Mouse (Mus musculus) left cerebral cortex, postnatal 10 days (tissue): ENCODE measurements around the gene Ice2. TPM values are rescaled to one million over a fixed set of nuclear protein-coding genes. Genes with fewer than 3 reads are reported as not detected.

ENCODE experiments used
- DNase-seq, 2 experiments: peaks; one replicate each; pipeline ENCODE4 v3.0.0; 2021 to 2022; ENCODE audit warnings: low spot score in 2 of 2, mixed read lengths in 1 of 2; ENCODE audit errors: extremely low spot score in 1 of 2
- intact Hi-C: fragments of 180-260 bp; cut with DNase I; formaldehyde crosslinking; loops from one replicate; pipeline ENCODE4 v1.15.1; 2025
- total RNA-seq, 2 experiments: library from RNA; stranded (reverse); gene quantifications; 2 replicates each; pipeline ENCODE4 v1.2.3; 2021

The Ice2 gene
- 1 to 10 TPM; 8.3 to 8.9 TPM for total RNA-seq

DNA sequence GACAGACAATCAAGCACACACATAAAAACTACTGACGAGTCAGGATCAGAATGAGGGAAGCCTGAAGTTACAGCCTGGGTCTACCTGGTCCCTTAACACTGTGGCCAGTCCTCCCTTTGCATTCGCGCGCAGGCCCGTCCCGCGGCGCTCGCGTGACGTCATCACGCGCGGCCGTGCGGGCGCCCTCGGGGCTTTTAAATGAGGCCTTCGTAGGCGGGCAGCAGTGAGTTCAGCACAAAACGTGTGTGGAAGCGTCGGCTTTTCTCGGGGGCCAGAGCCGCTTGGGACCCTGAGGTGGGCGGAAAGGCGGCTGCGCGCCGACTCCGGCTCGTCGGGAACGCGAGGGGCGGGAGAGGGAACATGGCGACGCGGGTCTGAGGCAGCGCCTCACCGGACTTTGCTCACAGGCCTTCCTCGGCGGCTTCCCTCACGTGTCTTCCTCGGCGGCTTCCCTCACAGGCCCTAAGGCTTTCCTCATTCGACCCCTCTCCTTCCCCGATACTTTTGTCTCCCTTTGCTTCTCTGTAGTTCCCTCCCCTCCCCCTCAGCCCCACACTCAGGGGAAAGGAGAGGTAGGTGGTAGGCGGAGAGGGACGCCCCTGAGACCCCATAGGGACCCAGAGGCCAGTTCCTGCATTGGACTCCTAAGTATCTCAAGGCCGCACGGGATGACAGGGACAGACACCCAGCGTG lies at the start of gene Ice2:
Ice2 (plus strand) TSS at position 147 of the 693 bp plus-strand sequence.
- DNase-seq = peak; percentile 45 to 82
- intact Hi-C loops = no loop called here

DNA sequence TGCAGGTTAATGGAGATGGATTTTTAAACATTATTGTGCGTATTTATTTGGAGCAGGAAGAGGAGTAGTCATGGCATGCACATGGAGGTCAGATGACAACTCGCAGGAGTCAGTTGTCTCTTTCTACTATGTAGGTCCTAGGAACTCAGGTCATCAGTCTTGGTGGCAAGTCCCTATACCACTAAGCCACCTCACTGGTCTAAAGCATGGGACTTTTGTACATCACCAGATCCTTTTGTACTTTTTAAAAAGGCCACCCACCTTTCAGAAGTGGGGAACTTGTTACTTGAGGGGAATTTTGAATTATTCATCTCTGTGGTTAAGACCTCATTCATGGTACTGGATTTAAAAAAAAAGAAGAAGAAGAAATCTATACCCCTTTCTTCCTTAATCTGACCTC lies 48.2 kb upstream of the Ice2 start:
- intact Hi-C loops = no loop called here
- DNase-seq = no peak

DNA sequence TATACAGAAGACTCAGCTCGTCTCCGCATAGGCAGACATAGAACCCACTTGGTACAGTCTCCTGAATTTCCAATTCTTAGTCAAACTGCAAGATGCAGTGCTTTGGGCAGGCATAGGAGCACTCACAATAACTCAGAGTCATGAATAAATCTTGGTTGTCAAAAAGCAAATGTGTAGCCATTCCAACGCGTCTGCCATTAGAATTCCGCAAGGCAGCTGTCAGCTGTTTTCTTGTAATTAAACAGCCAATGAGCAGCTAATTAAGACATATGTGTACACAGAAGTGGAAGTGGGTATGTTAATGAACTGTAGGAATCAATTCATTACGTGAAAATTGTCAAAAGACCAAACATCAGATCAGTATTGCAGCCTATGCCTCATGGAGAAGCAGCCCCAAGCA lies 43.5 kb upstream of the Ice2 start:
- intact Hi-C loops = no loop called here
- DNase-seq = no peak

DNA sequence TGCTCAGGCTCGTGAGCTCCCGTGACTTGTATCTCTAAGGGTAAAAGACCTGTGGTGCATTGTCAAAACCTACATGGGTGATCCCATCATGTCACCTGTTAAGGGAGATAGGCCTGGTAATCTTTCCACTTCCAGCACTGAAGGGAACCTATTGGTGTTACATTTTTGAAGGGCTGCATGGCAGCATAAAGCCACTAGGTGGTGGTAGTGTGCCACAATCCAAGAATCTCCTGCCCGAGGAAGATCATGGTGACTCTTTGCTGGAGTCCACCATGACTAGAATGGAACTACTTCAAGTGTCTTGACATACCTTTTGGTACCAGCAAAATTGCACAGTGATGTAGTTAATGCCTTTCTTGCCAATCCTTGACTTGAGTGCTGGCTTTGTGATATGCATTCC lies 39.9 kb upstream of the Ice2 start:
- intact Hi-C loops = loop anchor here (2.0 kb wide), 1 partner anchor 123 kb away; no protein-coding TSS in a partner anchor

DNA sequence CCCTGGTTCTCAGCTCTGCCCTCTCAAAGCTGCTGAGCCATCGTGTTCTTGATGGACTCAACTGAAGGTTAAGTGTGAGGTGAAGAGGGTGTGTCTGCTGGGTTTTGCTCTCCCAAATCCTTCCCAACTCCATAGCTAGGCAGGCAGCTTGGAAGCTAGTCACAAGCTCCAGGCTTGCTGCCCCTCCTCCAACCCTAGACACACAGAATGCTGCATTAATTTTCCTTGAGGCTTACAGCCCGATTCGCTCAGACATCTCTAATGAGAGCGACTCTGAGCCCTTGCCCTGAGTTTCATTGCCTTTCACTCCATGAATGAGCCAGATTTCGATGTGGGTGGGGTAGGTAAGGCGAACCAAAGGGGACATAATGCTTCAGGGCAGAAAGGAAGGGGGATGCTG lies 38.9 kb upstream of the Ice2 start:
- intact Hi-C loops = loop anchor here (2.0 kb wide), 1 partner anchor 122 kb away; no protein-coding TSS in a partner anchor
- DNase-seq = no peak

More for the DNA sequence above, 39.9 kb upstream of the Ice2 start:
- DNase-seq = peak in 1 of 2 experiments; percentile 42

DNA sequence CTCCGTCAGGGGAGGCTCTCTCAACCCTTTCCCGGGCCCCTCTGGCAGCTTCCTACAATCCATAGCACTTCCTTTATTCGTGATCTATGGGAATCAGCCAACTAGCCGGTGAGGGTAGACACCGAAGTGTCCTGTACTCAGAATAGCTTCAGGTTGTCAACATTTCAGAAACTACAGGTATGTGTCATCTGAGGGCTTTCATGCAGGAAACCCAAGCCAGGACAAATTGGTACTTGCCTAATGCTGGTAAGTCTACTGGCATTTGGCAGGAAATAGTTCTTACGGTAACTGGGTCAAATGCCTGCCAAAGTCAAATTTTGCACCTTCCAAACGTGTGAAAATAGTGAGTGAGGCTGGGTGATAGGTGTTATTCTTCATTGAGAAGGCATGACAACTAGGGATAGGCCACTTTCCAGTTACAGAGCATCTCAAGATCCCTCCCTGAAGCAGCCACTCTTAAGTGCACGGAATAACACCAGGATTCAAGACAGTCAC lies 35.7 kb upstream of the Ice2 start:
- no peak for DNase-seq
- intact Hi-C loops = no loop called here

DNA sequence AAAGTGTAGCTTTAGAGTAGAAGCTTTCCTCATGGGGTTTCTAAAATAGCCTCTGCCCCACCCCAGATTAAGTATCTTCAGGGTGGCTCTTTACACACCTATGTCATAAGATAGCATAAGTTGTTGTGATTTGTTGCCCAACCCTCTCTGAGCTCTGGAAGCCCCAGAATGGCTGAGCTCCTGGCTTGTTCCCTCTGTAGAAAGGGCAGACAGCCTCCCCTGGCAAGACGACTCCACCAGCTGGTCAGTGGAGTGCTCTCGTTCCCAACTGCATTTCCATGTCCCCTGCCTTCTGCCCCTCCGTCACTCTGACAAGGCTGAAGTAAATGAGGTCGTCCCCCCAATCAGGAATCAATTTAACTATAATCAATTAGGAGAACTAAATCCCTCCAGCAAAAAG lies 34.9 kb upstream of the Ice2 start:
- intact Hi-C loops = no loop called here
- no peak for DNase-seq

DNA sequence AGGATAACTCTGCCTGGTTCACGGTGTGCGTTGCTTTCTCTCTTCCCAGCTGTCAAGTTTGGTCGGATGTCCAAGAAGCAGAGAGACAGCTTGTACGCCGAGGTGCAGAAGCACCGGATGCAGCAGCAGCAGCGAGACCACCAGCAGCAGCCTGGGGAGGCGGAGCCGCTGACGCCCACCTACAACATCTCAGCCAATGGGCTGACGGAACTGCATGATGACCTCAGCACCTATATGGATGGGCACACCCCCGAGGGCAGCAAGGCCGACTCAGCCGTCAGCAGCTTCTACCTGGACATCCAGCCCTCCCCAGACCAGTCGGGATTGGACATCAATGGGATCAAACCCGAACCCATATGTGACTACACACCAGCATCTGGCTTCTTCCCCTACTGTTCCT lies 33.6 kb upstream of the Ice2 start:
- intact Hi-C loops = no loop called here
- DNase-seq = no peak

DNA sequence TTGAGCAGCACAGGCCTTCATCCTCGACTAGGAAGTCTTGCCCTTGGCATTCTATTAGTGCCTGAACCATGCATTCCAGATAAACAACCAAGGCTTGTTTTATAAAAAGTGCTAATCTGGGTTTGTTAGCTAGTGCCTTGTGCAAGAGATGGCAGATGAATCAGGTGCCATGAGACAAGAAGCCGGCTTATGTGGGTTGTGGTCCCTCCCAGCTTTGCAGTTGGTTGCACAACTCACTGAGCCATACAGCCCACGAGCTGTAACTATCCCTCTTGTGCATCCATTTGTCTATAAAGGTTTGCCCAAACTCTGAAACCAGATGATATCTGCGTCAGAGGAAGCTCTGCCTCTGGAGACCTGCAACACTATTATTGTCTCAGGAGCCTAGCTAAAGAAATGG lies 30.7 kb upstream of the Ice2 start:
- no peak for DNase-seq
- intact Hi-C loops = no loop called here

DNA sequence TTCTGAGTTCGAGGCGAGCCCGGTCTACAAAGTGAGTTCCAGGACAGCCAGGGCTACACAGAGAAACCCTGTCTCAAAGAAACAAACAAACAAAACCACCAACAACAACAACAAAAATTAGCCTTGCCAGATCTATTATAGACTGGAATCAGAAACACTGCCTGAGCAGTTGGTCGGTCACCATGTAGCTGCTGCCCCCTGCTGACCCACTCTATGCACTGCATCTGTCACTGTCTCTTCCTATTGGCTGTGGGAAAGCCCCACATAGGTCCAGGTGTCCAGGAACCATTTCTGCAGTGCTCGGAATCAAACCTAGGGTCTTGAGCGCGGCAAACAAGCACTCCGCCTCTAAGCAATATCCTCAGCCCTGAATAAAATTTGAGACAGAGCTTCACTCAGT lies 29.6 kb upstream of the Ice2 start:
- DNase-seq = peak; percentile 22 to 67
- intact Hi-C loops = no loop called here

DNA sequence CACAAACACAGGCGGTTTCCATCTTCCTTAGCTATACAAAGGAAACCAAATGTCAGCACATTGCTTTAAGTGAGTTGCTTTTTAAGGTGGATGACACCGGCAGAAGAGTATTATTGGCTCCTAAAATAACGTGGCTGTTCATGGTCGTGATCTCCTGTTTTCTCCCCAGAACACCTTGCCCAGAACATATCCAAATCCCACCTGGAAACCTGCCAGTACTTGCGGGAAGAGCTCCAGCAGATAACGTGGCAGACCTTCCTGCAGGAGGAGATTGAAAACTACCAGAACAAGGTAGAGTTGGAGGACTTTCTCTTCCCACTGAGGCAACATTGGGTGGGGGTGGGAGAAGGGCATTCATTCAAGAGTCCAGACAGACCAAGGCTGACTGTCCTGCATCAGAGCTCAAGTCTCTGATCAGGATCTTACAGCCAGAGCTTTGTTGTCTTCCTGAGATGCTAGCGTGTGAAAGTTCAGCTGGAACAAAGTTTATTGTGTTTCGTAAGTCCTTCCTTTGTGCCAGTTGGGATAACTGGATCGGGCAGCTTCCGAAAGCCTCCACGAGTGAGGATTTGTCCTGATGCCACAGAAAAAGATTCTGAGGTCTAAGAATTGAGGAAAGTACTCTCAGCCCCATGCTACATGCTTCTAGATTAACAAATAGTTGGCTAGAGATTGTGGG lies 26.5 kb upstream of the Ice2 start:
- no peak for DNase-seq
- intact Hi-C loops = no loop called here

DNA sequence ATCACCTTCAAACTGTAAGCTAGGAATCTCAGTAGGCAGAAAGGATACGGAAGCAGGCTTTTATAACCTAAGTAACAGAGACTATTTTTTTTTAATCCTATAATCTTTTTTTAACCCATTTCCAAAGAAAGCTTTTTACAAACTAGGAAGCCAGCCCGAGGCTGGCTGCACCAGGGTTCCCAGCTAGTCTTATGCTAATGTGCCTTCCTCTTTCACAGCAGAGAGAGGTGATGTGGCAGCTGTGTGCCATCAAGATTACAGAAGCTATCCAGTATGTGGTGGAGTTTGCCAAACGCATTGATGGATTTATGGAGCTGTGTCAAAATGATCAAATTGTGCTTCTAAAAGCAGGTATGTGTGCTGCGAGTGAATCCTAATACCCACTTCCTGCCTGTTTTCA lies 24.8 kb upstream of the Ice2 start:
- DNase-seq = peak in 1 of 2 experiments; percentile 10
- intact Hi-C loops = no loop called here

DNA sequence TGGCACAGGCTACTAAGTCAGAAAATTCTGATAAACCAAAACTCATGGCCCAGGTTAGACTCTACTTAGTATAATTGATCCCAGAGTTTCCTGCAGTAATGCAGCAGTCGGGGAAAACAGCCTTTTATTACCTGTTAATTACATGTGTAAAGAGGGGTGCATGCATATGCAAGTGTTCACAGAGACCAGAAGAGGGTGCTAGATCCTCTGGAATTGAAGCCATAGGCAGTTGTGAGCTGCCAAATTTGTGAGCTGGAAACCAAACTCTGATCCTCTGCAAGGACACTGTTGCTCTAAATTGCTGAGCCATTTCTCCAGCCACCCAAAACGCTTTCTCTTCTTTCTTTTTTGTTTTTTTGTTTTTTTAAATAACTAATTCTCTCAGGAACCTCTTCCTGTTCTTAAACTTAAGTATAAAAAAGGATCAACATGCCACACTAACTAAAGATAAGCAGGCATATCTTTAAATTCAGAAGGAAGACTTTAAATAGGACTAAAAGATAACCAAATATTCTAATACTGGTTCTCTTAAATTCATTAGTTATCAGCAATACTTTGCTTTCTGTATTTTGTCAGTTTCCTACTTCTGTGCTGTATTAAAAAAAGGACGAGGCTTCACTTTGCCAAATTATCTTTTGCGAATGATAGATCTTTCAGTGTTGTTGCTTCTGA lies 20.6 kb upstream of the Ice2 start:
- no peak for DNase-seq
- intact Hi-C loops = no loop called here

DNA sequence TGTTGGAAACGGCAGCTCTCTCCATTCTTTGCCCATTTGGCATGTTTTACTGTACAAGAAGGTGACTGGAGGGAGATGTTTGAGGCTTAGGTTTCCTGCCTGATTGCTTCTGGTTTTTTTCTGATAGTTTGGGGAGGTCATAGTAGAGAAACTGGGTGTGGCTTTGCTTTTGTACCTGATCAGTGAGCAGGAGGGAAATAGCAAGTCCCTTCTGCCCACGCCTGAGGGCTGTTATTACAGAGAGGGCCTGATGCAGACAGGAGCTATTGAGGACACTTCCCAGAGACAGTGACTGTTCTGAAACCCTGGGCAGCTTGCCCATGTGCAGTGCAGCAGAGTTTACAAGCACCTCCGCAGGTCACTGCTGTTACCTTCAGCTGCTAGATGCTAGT lies 20.1 kb upstream of the Ice2 start:
- DNase-seq = no peak

DNA sequence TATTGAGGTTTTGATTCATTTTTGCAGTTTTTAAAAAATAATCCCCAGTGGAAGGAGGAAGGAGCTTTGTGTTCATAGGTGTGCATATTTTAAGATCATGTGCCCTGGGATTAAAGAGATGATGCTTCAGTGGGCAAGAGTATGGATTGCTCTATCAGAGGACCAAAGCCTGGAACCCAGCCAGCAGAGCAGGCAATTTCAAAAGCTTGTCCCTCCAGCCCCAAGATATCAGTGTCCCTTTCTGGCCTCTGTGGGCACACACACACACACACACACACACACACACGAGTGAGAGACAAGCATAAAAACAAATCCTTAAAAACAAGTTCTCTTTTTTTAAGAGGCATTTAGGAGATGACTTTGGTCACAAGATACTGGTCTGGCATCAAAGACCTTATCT lies 17.2 kb upstream of the Ice2 start:
- no peak for DNase-seq
- intact Hi-C loops = no loop called here

More for the DNA sequence above, 20.1 kb upstream of the Ice2 start:
- intact Hi-C loops = no loop called here

DNA sequence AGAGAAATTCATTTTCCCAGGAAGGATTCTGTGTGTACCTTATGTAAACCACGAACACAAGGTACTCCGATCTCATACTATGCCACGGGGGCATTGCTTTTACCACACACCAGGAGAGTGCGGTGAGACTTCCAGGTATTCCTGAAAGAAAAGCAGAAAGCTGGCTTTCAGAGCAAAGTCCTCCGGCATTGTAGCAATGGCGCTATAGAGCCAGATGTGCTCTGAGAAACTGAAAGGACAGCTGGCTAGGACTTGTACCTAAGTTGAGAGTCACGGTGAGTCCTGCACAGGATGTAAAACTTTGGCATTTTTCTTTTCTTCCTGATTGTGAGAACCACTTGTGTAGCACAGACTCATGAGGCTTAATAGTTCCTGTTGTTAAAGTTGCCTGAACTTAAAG lies 16.0 kb upstream of the Ice2 start:
- DNase-seq = no peak
- intact Hi-C loops = no loop called here

DNA sequence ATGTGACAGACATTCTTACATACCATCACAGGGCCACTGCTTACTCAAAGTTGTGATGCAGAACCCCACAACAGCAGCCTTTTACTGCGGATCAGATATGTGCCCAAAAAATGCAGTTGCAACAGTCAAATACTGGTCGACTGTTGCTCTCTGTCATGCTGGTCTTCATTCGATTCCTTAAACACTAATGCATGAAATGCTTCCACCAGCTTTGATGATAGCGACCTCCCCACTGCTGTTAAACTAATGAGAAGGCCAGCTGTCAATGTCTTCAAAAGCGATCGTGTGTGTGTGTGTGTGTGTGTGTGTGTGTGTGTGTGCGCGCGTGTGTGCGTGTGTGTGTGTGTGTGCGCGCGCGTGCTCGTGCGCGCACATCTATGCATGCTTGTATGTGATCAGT lies 13.2 kb upstream of the Ice2 start:
- DNase-seq = no peak
- intact Hi-C loops = no loop called here

DNA sequence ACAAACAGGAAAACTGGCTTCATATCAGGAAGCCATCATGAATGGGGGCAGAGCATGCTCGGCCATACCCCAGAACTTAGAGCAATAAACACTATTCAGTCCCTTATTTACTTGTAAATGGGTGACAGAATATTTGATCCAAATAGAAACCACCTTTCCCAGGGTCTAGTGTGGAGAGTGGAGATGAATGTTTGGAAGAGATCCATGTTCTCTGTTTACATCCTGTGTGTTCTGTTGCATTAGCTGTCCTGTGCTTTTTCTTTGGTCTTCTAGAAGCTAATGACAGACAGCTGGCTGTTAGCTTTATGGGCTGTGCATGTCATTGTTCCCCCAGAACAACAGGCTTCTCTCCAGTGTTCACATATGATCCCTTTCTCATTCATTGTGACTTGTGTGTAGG lies 12.8 kb upstream of the Ice2 start:
- intact Hi-C loops = no loop called here

DNA sequence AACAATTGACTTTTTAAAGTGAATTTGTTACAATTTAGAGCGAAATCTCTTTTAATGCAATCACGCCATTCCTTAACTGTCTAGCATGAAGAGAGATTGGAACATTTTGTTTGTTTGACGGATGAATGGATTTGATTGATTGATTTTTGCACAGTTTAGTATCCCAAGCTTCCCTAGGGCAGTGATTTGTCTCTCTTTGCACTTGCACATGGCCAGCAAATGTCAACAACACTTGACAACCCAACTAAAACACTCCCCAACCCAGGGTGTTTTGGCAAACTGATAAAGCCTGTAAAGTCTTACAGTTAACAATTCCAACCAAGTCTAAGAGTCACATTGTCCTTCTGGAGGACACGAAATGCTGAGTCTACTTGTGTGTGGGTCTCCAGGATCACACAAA lies 10.4 kb upstream of the Ice2 start:
- intact Hi-C loops = no loop called here
- no peak for DNase-seq

More for the DNA sequence above, 12.8 kb upstream of the Ice2 start:
- DNase-seq = no peak

DNA sequence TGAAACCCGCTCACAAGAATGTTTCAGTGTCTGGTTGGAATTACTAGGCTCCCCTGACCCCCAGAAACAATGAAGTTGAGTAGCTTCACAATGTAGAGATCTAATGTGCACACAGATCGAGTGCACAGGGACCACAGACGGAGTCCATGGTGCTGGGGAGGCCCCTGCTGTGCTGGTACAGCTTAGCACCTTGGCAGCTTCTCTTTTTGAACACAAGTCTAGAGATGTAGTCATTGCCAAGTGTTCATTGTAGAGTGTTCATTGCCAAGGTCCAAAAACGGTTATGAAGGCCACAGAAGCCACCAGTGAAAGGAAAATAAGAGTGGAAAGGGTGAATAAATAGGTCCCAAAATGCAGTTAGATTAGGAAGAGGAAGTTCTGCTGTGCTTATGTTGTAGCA lies 7.1 kb upstream of the Ice2 start:
- no peak for DNase-seq
- intact Hi-C loops = no loop called here
